Mouse (Mus musculus): ENCODE data around the gene Plxnd1. TPM values are rescaled to one million over a fixed set of nuclear protein-coding genes. Genes with fewer than 3 reads are reported as not detected.

Plxnd1 gene
- polyA plus RNA-seq, 1 experiment from 2014 or later: 19.4 TPM

GRCm38 (mm10) chr6:116004069-116004468 lies 9.3 kb upstream of the Plxnd1 start:
- no peak overlapping the region for H3K9ac ChIP-seq (replicated peaks; ENCODE audit: low read depth, low read length)
- 69% methylated on average over 7 of the region's 7 CpGs for WGBS
- no peaks in the 10 kb centered on the region for H3K9me3 ChIP-seq (ENCODE audit: control insufficient read depth, low read length)
- H3K27ac ChIP-seq (ENCODE audit: low read length): no peak overlapping the region
- ATAC-seq: no peak
- H3K36me3 ChIP-seq (ENCODE audit: control insufficient read depth, insufficient read depth): no peaks in the 10 kb centered on the region
- no peaks in the 10 kb centered on the region for H3K27me3 ChIP-seq (replicated peaks; ENCODE audit: control insufficient read depth, insufficient read depth, low read length)
- no peak overlapping the region for H3K4me3 ChIP-seq (replicated peaks; ENCODE audit: low read length)
- H3K4me2 ChIP-seq (ENCODE audit: low read length): no peak overlapping the region
- no peaks in the 10 kb centered on the region; the same call in 1 of the 2 replicates for H3K4me1 ChIP-seq (replicated peaks; ENCODE audit: control insufficient read depth, insufficient read depth, low read length)

- no peak for ATAC-seq
- Histone ChIP-seq H3K4me2 (ENCODE audit: low read length) (no peak overlapping the region), H3K27ac (ENCODE audit: low read length) (no peak overlapping the region), H3K9me3 (ENCODE audit: control insufficient read depth, low read length) (no peaks in the 10 kb centered on the region), H3K9ac (replicated peaks; ENCODE audit: low read depth, low read length) (no peak overlapping the region), H3K36me3 (ENCODE audit: control insufficient read depth, insufficient read depth) (no peaks in the 10 kb centered on the region), H3K4me1 (replicated peaks; ENCODE audit: control insufficient read depth, insufficient read depth, low read length) (no peaks in the 10 kb centered on the region; the same call in 1 of the 2 replicates), H3K4me3 (replicated peaks; ENCODE audit: low read length) (no peak overlapping the region), H3K27me3 (replicated peaks; ENCODE audit: control insufficient read depth, insufficient read depth, low read length) (no peaks in the 10 kb centered on the region)
- 76% methylated on average over 5 of the region's 5 CpGs for WGBS
Measured at GRCm38 (mm10) chr6:116003516-116003915, 8.7 kb upstream of the Plxnd1 start.

- H3K27ac ChIP-seq (ENCODE audit: low read length): no peak overlapping the region
- H3K9me3 ChIP-seq (ENCODE audit: control insufficient read depth, low read length): no peaks in the 10 kb centered on the region
- no peaks in the 10 kb centered on the region; the same call in 1 of the 2 replicates for H3K4me1 ChIP-seq (replicated peaks; ENCODE audit: control insufficient read depth, insufficient read depth, low read length)
- no peak overlapping the region for H3K9ac ChIP-seq (replicated peaks; ENCODE audit: low read depth, low read length)
- no peak overlapping the region for H3K4me3 ChIP-seq (replicated peaks; ENCODE audit: low read length)
- no peaks in the 10 kb centered on the region for H3K27me3 ChIP-seq (replicated peaks; ENCODE audit: control insufficient read depth, insufficient read depth, low read length)
- H3K4me2 ChIP-seq (ENCODE audit: low read length): no peak overlapping the region
- ATAC-seq: no peak
- 66% methylated on average over 12 of the region's 12 CpGs for whole genome bisulfite sequencing
- H3K36me3 ChIP-seq (ENCODE audit: control insufficient read depth, insufficient read depth): no peaks in the 10 kb centered on the region
Measured at GRCm38 (mm10) chr6:116002311-116003104, 7.7 kb upstream of the Plxnd1 start.

GRCm38 (mm10) chr6:116000851-116001250 lies 6.0 kb upstream of the Plxnd1 start:
- H3K36me3 ChIP-seq (ENCODE audit: control insufficient read depth, insufficient read depth): no peaks in the 10 kb centered on the region
- ATAC-seq: no peak
- 87% methylated on average over 5 of the region's 5 CpGs for WGBS
- no peak overlapping the region for H3K27ac ChIP-seq (ENCODE audit: low read length)
- no peak overlapping the region for H3K4me2 ChIP-seq (ENCODE audit: low read length)
- H3K4me3 ChIP-seq (replicated peaks; ENCODE audit: low read length): no peak overlapping the region
- no peak overlapping the region for H3K9ac ChIP-seq (replicated peaks; ENCODE audit: low read depth, low read length)
- H3K27me3 ChIP-seq (replicated peaks; ENCODE audit: control insufficient read depth, insufficient read depth, low read length): no peaks in the 10 kb centered on the region
- no peaks in the 10 kb centered on the region; the same call in 1 of the 2 replicates for H3K4me1 ChIP-seq (replicated peaks; ENCODE audit: control insufficient read depth, insufficient read depth, low read length)
- no peaks in the 10 kb centered on the region for H3K9me3 ChIP-seq (ENCODE audit: control insufficient read depth, low read length)

DNA sequence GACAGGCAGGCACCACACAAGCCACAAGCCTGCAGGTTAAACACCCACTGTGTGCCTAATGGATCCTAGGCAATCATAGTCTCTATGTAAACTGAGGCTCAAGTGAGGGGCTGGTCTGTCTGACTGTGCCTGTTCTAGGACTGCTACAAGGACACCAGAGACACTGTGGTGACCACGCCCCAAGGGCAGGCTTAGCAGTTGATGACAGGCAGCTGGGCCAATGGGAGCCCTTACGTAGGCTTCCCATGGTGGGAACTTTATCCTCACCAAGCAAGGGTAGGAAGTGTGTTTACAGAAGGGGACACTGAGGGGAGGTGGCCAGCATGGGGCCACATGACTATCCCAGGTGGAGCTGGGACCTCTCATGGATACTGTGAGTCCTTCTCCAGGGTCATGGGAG lies 4.4 kb upstream of the Plxnd1 start:
- WGBS: 90% methylated on average over 2 of the region's 2 CpGs
- Histone ChIP-seq H3K9me3 (ENCODE audit: control insufficient read depth, low read length) (no peaks in the 10 kb centered on the region), H3K27ac (ENCODE audit: low read length) (no peak overlapping the region), H3K9ac (replicated peaks; ENCODE audit: low read depth, low read length) (no peak overlapping the region), H3K4me1 (replicated peaks; ENCODE audit: control insufficient read depth, insufficient read depth, low read length) (peaks cover 5% of the 10 kb centered on the region), H3K27me3 (replicated peaks; ENCODE audit: control insufficient read depth, insufficient read depth, low read length) (no peaks in the 10 kb centered on the region; the same call in 1 of the 2 replicates), H3K4me3 (replicated peaks; ENCODE audit: low read length) (no peak overlapping the region), H3K4me2 (ENCODE audit: low read length) (no peak overlapping the region), H3K36me3 (ENCODE audit: control insufficient read depth, insufficient read depth) (no peaks in the 10 kb centered on the region)
- no peak for ATAC-seq

DNA sequence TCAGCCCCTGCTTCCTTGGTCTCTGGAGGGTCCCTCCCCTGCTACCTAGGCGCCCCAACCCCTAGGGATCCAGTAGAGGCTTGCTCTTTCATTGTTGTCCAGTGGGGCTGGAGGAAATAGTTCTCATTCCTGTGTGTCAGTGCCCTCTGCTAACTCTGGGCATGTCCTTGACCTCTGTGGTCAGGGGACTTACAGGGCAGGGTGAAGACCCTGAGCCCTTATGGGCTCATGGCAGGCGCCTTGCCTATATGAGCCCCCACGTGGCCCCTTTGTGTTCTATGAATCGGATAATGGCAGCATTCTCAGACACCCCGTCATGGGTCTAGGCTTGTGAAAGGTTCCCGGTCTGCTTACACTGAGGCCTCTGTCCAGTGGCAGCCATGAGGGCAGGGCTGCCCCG lies 4.0 kb upstream of the Plxnd1 start:
- Histone ChIP-seq H3K27ac (ENCODE audit: low read length) (no peak overlapping the region), H3K4me1 (replicated peaks; ENCODE audit: control insufficient read depth, insufficient read depth, low read length) (peaks cover 9% of the 10 kb centered on the region), H3K36me3 (ENCODE audit: control insufficient read depth, insufficient read depth) (no peaks in the 10 kb centered on the region), H3K9ac (replicated peaks; ENCODE audit: low read depth, low read length) (no peak overlapping the region), H3K4me3 (replicated peaks; ENCODE audit: low read length) (no peak overlapping the region), H3K27me3 (replicated peaks; ENCODE audit: control insufficient read depth, insufficient read depth, low read length) (peaks cover 3% of the 10 kb centered on the region; the same call in 1 of the 2 replicates), H3K9me3 (ENCODE audit: control insufficient read depth, low read length) (no peaks in the 10 kb centered on the region), H3K4me2 (ENCODE audit: low read length) (no peak overlapping the region)
- WGBS: 80% methylated on average over 7 of the region's 7 CpGs
- ATAC-seq: no peak

- H3K4me3 ChIP-seq (replicated peaks; ENCODE audit: low read length): no peak overlapping the region
- H3K4me2 ChIP-seq (ENCODE audit: low read length): no peak overlapping the region
- H3K4me1 ChIP-seq (replicated peaks; ENCODE audit: control insufficient read depth, insufficient read depth, low read length): peaks cover 16% of the 10 kb centered on the region
- H3K27ac ChIP-seq (ENCODE audit: low read length): no peak overlapping the region
- ATAC-seq: no peak
- no peak overlapping the region for H3K9ac ChIP-seq (replicated peaks; ENCODE audit: low read depth, low read length)
- WGBS: 20% methylated on average over 3 of the region's 3 CpGs
- no peaks in the 10 kb centered on the region for H3K36me3 ChIP-seq (ENCODE audit: control insufficient read depth, insufficient read depth)
- H3K27me3 ChIP-seq (replicated peaks; ENCODE audit: control insufficient read depth, insufficient read depth, low read length): peaks cover 12% of the 10 kb centered on the region
- no peaks in the 10 kb centered on the region for H3K9me3 ChIP-seq (ENCODE audit: control insufficient read depth, low read length)
Measured at GRCm38 (mm10) chr6:115997726-115998311, 3.0 kb upstream of the Plxnd1 start.

DNA sequence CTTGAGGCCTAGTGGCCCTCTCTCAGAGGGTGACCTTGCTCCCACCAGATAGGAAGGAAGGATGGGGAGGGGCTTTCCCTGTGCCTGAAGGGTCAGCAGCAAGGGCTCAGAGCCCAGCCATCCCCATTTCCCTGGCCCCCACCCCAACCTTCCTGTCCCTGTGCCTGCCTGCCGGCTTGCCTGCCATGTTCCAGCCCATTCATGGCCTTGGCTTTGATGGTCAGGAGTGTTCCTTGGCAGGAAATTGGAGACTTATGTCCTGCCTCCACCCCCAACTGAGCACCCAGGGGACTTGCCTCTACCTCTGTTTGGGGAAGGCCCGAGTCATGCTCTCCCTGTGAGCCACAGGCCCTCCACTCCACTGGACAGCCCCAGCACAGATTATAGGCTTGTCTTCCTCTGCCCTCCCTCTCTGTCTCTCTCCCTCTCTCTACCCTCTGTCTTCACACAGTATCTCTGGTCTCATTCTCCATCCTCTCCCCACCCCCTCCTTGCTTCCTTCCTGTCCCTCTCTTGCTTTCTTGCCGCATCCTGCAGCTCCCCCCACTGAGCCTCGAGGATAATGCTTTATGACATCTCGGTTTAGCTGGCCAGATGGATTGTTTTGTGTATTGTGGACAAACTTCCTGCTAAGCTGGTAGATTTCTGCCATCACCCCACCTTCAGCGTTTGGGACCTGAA lies 1.5 kb upstream of the Plxnd1 start:
- H3K9ac ChIP-seq (replicated peaks; ENCODE audit: low read depth, low read length): no peak overlapping the region
- H3K27me3 ChIP-seq (replicated peaks; ENCODE audit: control insufficient read depth, insufficient read depth, low read length): peaks cover 19% of the 10 kb centered on the region
- H3K4me2 ChIP-seq (ENCODE audit: low read length): no peak overlapping the region
- 37% methylated on average over 6 of the region's 6 CpGs for whole genome bisulfite sequencing
- H3K4me3 ChIP-seq (replicated peaks; ENCODE audit: low read length): no peak overlapping the region
- no peak overlapping the region for H3K27ac ChIP-seq (ENCODE audit: low read length)
- no peaks in the 10 kb centered on the region for H3K36me3 ChIP-seq (ENCODE audit: control insufficient read depth, insufficient read depth)
- no peak for ATAC-seq
- H3K4me1 ChIP-seq (replicated peaks; ENCODE audit: control insufficient read depth, insufficient read depth, low read length): peaks cover 22% of the 10 kb centered on the region
- no peaks in the 10 kb centered on the region for H3K9me3 ChIP-seq (ENCODE audit: control insufficient read depth, low read length)

GRCm38 (mm10) chr6:115995531-115995941 lies 731 bp upstream of the Plxnd1 start:
- H3K4me3 ChIP-seq (replicated peaks; ENCODE audit: low read length): no peak overlapping the region
- no peak overlapping the region; the same call in 1 of the 2 replicates for H3K27ac ChIP-seq (ENCODE audit: low read length)
- H3K9ac ChIP-seq (replicated peaks; ENCODE audit: low read depth, low read length): no peak overlapping the region
- ATAC-seq: no peak
- H3K27me3 ChIP-seq (replicated peaks; ENCODE audit: control insufficient read depth, insufficient read depth, low read length): peaks cover 19% of the 10 kb centered on the region
- WGBS: 58% methylated on average over 4 of the region's 4 CpGs
- no peak overlapping the region; the same call in 1 of the 2 replicates for H3K4me2 ChIP-seq (ENCODE audit: low read length)
- no peaks in the 10 kb centered on the region for H3K9me3 ChIP-seq (ENCODE audit: control insufficient read depth, low read length)
- H3K4me1 ChIP-seq (replicated peaks; ENCODE audit: control insufficient read depth, insufficient read depth, low read length): peaks cover 22% of the 10 kb centered on the region
- no peaks in the 10 kb centered on the region for H3K36me3 ChIP-seq (ENCODE audit: control insufficient read depth, insufficient read depth)

All from forebrain, embryonic 16.5 days (tissue).